Mouse (Mus musculus): Measurements from ENCODE around the gene Trpm3.
"Not testable (repeated sequence)": the region's sequence is repeated elsewhere in the genome, so short reads cannot be mapped to it uniquely, and the experiment has no call there.

Trpm3 gene

GRCm38 (mm10) chr19:23022902-23023301 lies 884.1 kb downstream of the Trpm3 start:
- DNase-seq (ENCODE audit: inconsistent age in 2 of 2, low spot score in 1 of 2): no peak

GRCm38 (mm10) chr19:23023316-23023960 lies 884.6 kb downstream of the Trpm3 start:
- DNase-seq (ENCODE audit: inconsistent age in 2 of 2, low spot score in 1 of 2): no peak

GRCm38 (mm10) chr19:23024821-23025220 lies 886.0 kb downstream of the Trpm3 start:
- DNase-seq (ENCODE audit: inconsistent age in 2 of 2, low spot score in 1 of 2): no peak

GRCm38 (mm10) chr19:23026427-23026826 lies 887.6 kb downstream of the Trpm3 start:
- no peak for DNase-seq (ENCODE audit: inconsistent age in 2 of 2, low spot score in 1 of 2)

DNA sequence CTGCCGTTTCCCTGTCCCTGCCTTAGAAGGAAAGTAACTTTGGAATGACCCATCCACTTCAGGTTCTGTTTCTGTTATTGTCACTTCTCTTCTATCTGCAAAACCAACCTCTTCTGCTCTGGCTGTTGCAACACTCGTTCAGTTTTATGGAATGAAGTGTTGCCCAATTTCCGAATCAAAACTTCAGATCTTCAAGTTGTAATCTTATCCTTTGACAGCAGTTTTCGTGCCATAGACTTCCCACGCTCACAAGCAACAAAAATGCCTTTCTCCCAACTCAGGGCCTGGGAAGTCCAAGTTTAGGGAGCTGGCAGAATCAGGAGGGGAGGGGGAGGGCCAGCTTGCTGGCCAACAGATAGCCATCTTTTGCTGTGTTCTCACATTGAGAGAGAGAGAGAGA lies 889.4 kb downstream of the Trpm3 start:
- DNase-seq (ENCODE audit: inconsistent age in 2 of 2, low spot score in 1 of 2): peak in 1 of 2 experiments; percentile 52

GRCm38 (mm10) chr19:23033343-23033742 lies 894.5 kb downstream of the Trpm3 start:
- DNase-seq (ENCODE audit: inconsistent age in 2 of 2, low spot score in 1 of 2): not testable (repeated sequence)

GRCm38 (mm10) chr19:23034117-23034516 lies 895.3 kb downstream of the Trpm3 start:
- no peak for DNase-seq (ENCODE audit: inconsistent age in 2 of 2, low spot score in 1 of 2)

DNA sequence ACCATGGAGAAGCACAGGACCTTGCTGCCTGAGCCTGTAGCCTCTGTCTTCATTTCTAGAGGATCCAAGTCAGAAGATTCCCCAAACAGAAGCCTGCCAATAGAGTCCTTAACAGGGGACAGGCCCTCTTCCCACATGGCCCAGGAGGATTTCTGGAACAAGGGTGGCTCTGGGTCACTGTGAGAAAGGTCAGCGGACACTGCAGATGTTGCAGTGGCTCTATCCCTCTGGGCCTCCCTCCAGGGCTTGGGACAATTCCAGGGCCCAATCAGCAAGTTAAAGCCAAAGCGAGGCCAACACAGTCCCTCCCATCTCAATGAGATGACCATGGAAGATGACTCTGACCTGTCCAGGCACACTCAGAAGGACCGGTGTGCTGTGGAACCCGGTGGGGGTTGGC lies 896.1 kb downstream of the Trpm3 start:
- peak; percentile 45 to 82 for DNase-seq (ENCODE audit: inconsistent age in 2 of 2, low spot score in 1 of 2)

GRCm38 (mm10) chr19:23035786-23036185 lies 896.9 kb downstream of the Trpm3 start:
- DNase-seq (ENCODE audit: inconsistent age in 2 of 2, low spot score in 1 of 2): no peak

GRCm38 (mm10) chr19:23036782-23037477 lies 898.1 kb downstream of the Trpm3 start:
- no peak for DNase-seq (ENCODE audit: inconsistent age in 2 of 2, low spot score in 1 of 2)

DNA sequence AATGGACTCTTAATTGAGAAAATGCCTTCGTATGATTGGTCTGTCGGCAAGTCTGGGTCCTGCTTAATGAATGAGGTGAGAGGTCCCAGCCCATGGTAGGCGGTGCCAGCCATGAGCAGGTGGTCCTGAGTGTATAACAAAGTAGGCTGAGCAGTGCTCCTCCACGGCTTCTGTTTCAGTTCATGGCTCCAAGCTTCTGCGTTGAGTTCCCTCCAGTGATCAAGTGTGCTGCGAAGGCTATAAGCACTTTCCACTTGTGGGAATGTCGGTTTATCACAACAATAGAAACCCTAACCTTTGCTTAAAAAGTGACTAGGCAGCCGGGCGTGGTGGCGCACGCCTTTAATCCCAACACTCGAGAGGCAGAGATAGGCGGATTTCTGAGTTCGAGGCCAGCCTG lies 898.7 kb downstream of the Trpm3 start:
- no peak for DNase-seq (ENCODE audit: inconsistent age in 2 of 2, low spot score in 1 of 2)

- DNase-seq (ENCODE audit: inconsistent age in 2 of 2, low spot score in 1 of 2): no peak
Observed at GRCm38 (mm10) chr19:23038321-23038720, 899.5 kb downstream of the Trpm3 start.

GRCm38 (mm10) chr19:23041483-23042167 lies 902.8 kb downstream of the Trpm3 start:
- DNase-seq (ENCODE audit: inconsistent age in 2 of 2, low spot score in 1 of 2): no peak

GRCm38 (mm10) chr19:23042168-23042733 lies 903.4 kb downstream of the Trpm3 start:
- DNase-seq (ENCODE audit: inconsistent age in 2 of 2, low spot score in 1 of 2): peak in 1 of 2 experiments; percentile 47

GRCm38 (mm10) chr19:23043699-23044098 lies 904.9 kb downstream of the Trpm3 start:
- no peak for DNase-seq (ENCODE audit: inconsistent age in 2 of 2, low spot score in 1 of 2)
